Mouse (Mus musculus) small intestine, adult 10 weeks (tissue): Measurements from ENCODE around the gene Guca2a. TPM values are rescaled to one million over a fixed set of nuclear protein-coding genes. Genes with fewer than 3 reads are reported as not detected.

ENCODE experiments used
- polyA plus RNA-seq: library from polyadenylated mRNA; stranded (reverse); fragments of 350-450 nt; fragmentation: Illumina TruSeq; extraction: RNeasy Lipid Tissue Mini Kit (QIAGEN cat#74804); gene quantifications from one replicate; pipeline ENCODE4 v1.2.3, GENCODE M21; 2014; ENCODE audit warnings: low replicate concordance

Guca2a gene
- not detected for polyA plus RNA-seq

DNA sequence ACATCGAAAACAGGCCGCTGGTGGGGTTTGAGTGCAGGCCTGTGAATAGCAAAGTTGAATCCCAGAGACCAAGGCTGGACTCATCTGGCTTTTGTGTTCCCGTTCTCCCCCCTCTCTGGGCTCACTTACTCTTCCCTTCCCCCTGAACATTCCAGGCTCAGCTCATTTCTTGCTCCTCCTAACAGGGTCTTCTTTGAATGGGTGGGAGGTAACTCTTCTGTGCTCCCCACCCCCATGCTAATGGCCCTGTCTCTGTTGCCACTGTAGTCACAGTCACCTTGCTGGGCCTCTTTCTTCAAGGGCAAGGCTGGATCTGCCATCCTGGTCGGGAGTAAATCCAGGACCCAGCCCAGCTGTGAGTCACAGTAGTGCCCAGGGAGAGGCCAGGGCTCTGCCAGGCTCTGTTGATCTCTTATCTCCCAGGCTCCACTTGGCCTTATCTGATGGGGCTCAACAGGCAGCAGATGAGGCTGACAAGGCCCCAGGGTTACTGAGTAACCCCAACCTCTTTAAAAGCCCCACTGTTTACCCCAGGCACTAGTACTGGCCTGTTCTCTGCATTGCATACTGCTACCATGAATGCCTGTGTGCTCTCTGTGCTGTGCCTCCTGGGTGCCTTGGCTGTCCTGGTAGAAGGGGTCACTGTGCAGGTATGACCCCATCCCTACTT is at the start of gene Guca2a:
Gene Guca2a, plus strand, starts transcription at position 529 of the 670 bp plus-strand sequence.

DNA sequence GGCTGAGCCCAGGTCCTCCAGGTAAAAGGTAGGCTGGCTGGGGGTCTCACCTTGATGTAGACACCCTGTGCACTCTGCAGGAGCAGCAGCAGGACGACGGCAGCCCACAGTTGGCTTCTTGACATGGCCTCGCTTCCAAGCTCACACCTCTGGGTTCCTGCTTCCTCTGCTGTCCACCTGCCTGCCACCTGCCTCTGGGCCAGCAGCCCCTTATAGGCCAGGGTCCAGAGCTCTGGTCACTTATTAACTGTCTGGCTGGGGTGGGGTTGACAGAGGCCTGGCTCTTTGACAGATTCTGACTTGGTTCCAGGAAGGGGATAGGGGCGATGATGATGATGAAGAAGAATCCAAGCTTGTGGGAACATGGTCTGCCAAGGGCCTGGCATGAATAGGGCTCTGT is 21.2 kb downstream of the Guca2a start, which contains the start of gene Guca2b:
Gene Guca2b, minus strand, starts transcription at position 224 of the 400 bp plus-strand sequence.

Other genes with a start within 250 kb of the Guca2a start
- gene Ccdc30, start 222.2 kb upstream of the Guca2a start, polyA plus RNA-seq: 0.45 TPM
- 38.4 TPM for gene Ppcs, start 215.3 kb upstream of the Guca2a start, polyA plus RNA-seq
- not detected for gene Zmynd12, start 214.9 kb upstream of the Guca2a start, polyA plus RNA-seq
- gene Rimkla, start 145.1 kb upstream of the Guca2a start, polyA plus RNA-seq: 0.30 TPM
- gene Foxj3, start 100.7 kb upstream of the Guca2a start, polyA plus RNA-seq: 59.5 TPM
- 3.8 TPM for gene Frg2f1, start 98.2 kb upstream of the Guca2a start, polyA plus RNA-seq
- 131 TPM for gene Guca2b, start 21.2 kb downstream of the Guca2a start, polyA plus RNA-seq
- gene Hivep3, start 96.1 kb downstream of the Guca2a start, polyA plus RNA-seq: 0.97 TPM